Mouse (Mus musculus): ENCODE results near the gene Hoxa3. TPM values are rescaled to one million over a fixed set of nuclear protein-coding genes. Genes with fewer than 3 reads are reported as not detected.

Gene Hoxa3
- polyA plus RNA-seq, 1 experiment from 2014 or later = not detected

GRCm38 (mm10) chr6:52228475-52229465 is 15.6 kb upstream of the Hoxa3 start:
- ATAC-seq = no peak
- H3K4me3 ChIP-seq (ENCODE audit: low read depth, low read length) = no peak overlapping the region
- 1% methylated on average over 38 of the region's 38 CpGs for WGBS
- H3K27me3 ChIP-seq (replicated peaks; ENCODE audit: control insufficient read depth, insufficient read depth, low read length) = peaks cover 93% of the 10 kb centered on the region
- no peak overlapping the region for H3K4me2 ChIP-seq (ENCODE audit: low read length)
- no peaks in the 10 kb centered on the region for H3K9me3 ChIP-seq (replicated peaks; ENCODE audit: control insufficient read depth, low read length)
- no peak overlapping the region for H3K27ac ChIP-seq (ENCODE audit: low read depth, low read length)
- H3K4me1 ChIP-seq (ENCODE audit: control insufficient read depth, insufficient read depth, low read length) = no peaks in the 10 kb centered on the region
- no peak overlapping the region for H3K9ac ChIP-seq (ENCODE audit: low read length)
- H3K36me3 ChIP-seq (ENCODE audit: control insufficient read depth, insufficient read depth, low read length) = no peaks in the 10 kb centered on the region
- no peak for DNase-seq (ENCODE audit: low spot score)

- no peak for ATAC-seq
Measured at GRCm38 (mm10) chr6:52227470-52228222, 14.5 kb upstream of the Hoxa3 start.

GRCm38 (mm10) chr6:52226569-52227257 is 13.6 kb upstream of the Hoxa3 start:
- DNase-seq (ENCODE audit: low spot score) (no peak), ATAC-seq (no peak)
- Histone ChIP-seq H3K4me1 (ENCODE audit: control insufficient read depth, insufficient read depth, low read length) (no peaks in the 10 kb centered on the region), H3K4me2 (ENCODE audit: low read length) (no peak overlapping the region), H3K36me3 (ENCODE audit: control insufficient read depth, insufficient read depth, low read length) (no peaks in the 10 kb centered on the region), H3K9me3 (replicated peaks; ENCODE audit: control insufficient read depth, low read length) (no peaks in the 10 kb centered on the region), H3K4me3 (ENCODE audit: low read depth, low read length) (no peak overlapping the region), H3K9ac (ENCODE audit: low read length) (no peak overlapping the region), H3K27me3 (replicated peaks; ENCODE audit: control insufficient read depth, insufficient read depth, low read length) (peaks cover 93% of the 10 kb centered on the region), H3K27ac (ENCODE audit: low read depth, low read length) (no peak overlapping the region)
- 3% methylated on average over 26 of the region's 26 CpGs for WGBS

More at GRCm38 (mm10) chr6:52227470-52228222, 14.5 kb upstream of the Hoxa3 start:
- H3K9ac ChIP-seq (ENCODE audit: low read length) = no peak overlapping the region
- H3K4me2 ChIP-seq (ENCODE audit: low read length) = no peak overlapping the region
- H3K36me3 ChIP-seq (ENCODE audit: control insufficient read depth, insufficient read depth, low read length) = no peaks in the 10 kb centered on the region
- no peak overlapping the region for H3K27ac ChIP-seq (ENCODE audit: low read depth, low read length)
- 2% methylated on average over 11 of the region's 11 CpGs for whole genome bisulfite sequencing
- no peak for DNase-seq (ENCODE audit: low spot score)
- H3K27me3 ChIP-seq (replicated peaks; ENCODE audit: control insufficient read depth, insufficient read depth, low read length) = peaks cover 93% of the 10 kb centered on the region
- no peaks in the 10 kb centered on the region for H3K9me3 ChIP-seq (replicated peaks; ENCODE audit: control insufficient read depth, low read length)
- H3K4me1 ChIP-seq (ENCODE audit: control insufficient read depth, insufficient read depth, low read length) = no peaks in the 10 kb centered on the region
- no peak overlapping the region for H3K4me3 ChIP-seq (ENCODE audit: low read depth, low read length)

GRCm38 (mm10) chr6:52225612-52226568 is 12.8 kb upstream of the Hoxa3 start:
- H3K36me3 ChIP-seq (ENCODE audit: control insufficient read depth, insufficient read depth, low read length) = no peaks in the 10 kb centered on the region
- H3K4me2 ChIP-seq (ENCODE audit: low read length) = no peak overlapping the region
- WGBS = 3% methylated on average over 69 of the region's 69 CpGs
- no peak overlapping the region for H3K4me3 ChIP-seq (ENCODE audit: low read depth, low read length)
- H3K9me3 ChIP-seq (replicated peaks; ENCODE audit: control insufficient read depth, low read length) = no peaks in the 10 kb centered on the region
- no peak overlapping the region for H3K27ac ChIP-seq (ENCODE audit: low read depth, low read length)
- H3K9ac ChIP-seq (ENCODE audit: low read length) = no peak overlapping the region
- ATAC-seq (no peak), DNase-seq (ENCODE audit: low spot score) (no peak)
- H3K27me3 ChIP-seq (replicated peaks; ENCODE audit: control insufficient read depth, insufficient read depth, low read length) = peaks cover 97% of the 10 kb centered on the region
- H3K4me1 ChIP-seq (ENCODE audit: control insufficient read depth, insufficient read depth, low read length) = peaks cover 2% of the 10 kb centered on the region; the same call in 1 of the 2 replicates

GRCm38 (mm10) chr6:52224895-52225611 is 11.9 kb upstream of the Hoxa3 start:
- 1% methylated on average over 36 of the region's 36 CpGs for WGBS
- no peak overlapping the region for H3K9ac ChIP-seq (ENCODE audit: low read length)
- H3K27ac ChIP-seq (ENCODE audit: low read depth, low read length) = no peak overlapping the region
- no peaks in the 10 kb centered on the region for H3K9me3 ChIP-seq (replicated peaks; ENCODE audit: control insufficient read depth, low read length)
- no peaks in the 10 kb centered on the region for H3K36me3 ChIP-seq (ENCODE audit: control insufficient read depth, insufficient read depth, low read length)
- no peak overlapping the region for H3K4me2 ChIP-seq (ENCODE audit: low read length)
- ATAC-seq (no peak), DNase-seq (ENCODE audit: low spot score) (no peak)
- H3K4me3 ChIP-seq (ENCODE audit: low read depth, low read length) = no peak overlapping the region
- peaks cover 2% of the 10 kb centered on the region; the same call in 1 of the 2 replicates for H3K4me1 ChIP-seq (ENCODE audit: control insufficient read depth, insufficient read depth, low read length)
- peaks cover 99% of the 10 kb centered on the region for H3K27me3 ChIP-seq (replicated peaks; ENCODE audit: control insufficient read depth, insufficient read depth, low read length)

- no peak overlapping the region for H3K4me2 ChIP-seq (ENCODE audit: low read length)
- H3K9ac ChIP-seq (ENCODE audit: low read length) = no peak overlapping the region
- H3K9me3 ChIP-seq (replicated peaks; ENCODE audit: control insufficient read depth, low read length) = no peaks in the 10 kb centered on the region
- peaks cover 99% of the 10 kb centered on the region for H3K27me3 ChIP-seq (replicated peaks; ENCODE audit: control insufficient read depth, insufficient read depth, low read length)
- H3K36me3 ChIP-seq (ENCODE audit: control insufficient read depth, insufficient read depth, low read length) = no peaks in the 10 kb centered on the region
- no peak overlapping the region for H3K27ac ChIP-seq (ENCODE audit: low read depth, low read length)
- peaks cover 2% of the 10 kb centered on the region; the same call in 1 of the 2 replicates for H3K4me1 ChIP-seq (ENCODE audit: control insufficient read depth, insufficient read depth, low read length)
- H3K4me3 ChIP-seq (ENCODE audit: low read depth, low read length) = no peak overlapping the region
- no peak for DNase-seq (ENCODE audit: low spot score)
- WGBS = 1% methylated on average over 24 of the region's 24 CpGs
- ATAC-seq = no peak
Measured at GRCm38 (mm10) chr6:52223939-52224760, 11.0 kb upstream of the Hoxa3 start.

GRCm38 (mm10) chr6:52222729-52223128 is 9.6 kb upstream of the Hoxa3 start:
- H3K27me3 ChIP-seq (replicated peaks; ENCODE audit: control insufficient read depth, insufficient read depth, low read length) = peaks cover 100% of the 10 kb centered on the region
- no peak overlapping the region for H3K4me2 ChIP-seq (ENCODE audit: low read length)
- H3K36me3 ChIP-seq (ENCODE audit: control insufficient read depth, insufficient read depth, low read length) = no peaks in the 10 kb centered on the region
- H3K9ac ChIP-seq (ENCODE audit: low read length) = no peak overlapping the region
- H3K9me3 ChIP-seq (replicated peaks; ENCODE audit: control insufficient read depth, low read length) = no peaks in the 10 kb centered on the region
- no peak for DNase-seq (ENCODE audit: low spot score)
- peaks cover 2% of the 10 kb centered on the region; the same call in 1 of the 2 replicates for H3K4me1 ChIP-seq (ENCODE audit: control insufficient read depth, insufficient read depth, low read length)
- no peak for ATAC-seq
- no peak overlapping the region for H3K4me3 ChIP-seq (ENCODE audit: low read depth, low read length)
- no peak overlapping the region for H3K27ac ChIP-seq (ENCODE audit: low read depth, low read length)
- WGBS = 9% methylated on average over 13 of the region's 13 CpGs

All from forebrain, embryonic 14.5 days (tissue).